ENCODE assay signal across 19 mouse cellular contexts in genomic region chr6:115811606-115812005, GRCm38 (mm10). TPM values are rescaled to one million over a fixed set of nuclear protein-coding genes. Genes with fewer than 3 reads are reported as not detected.
"Had no signal": no experiment of that assay in that cellular context is flagged by ENCODE, and none has a peak within 500 bp of the region (broad histone marks: within the 10 kb centered on the region; RNA-seq: fewer than 3 reads in every experiment).

No protein-coding gene starts in this region.

- H3K4me3 ChIP-seq: midbrain, embryonic 10.5 days; midbrain, embryonic 12.5 days; myocyte; neural tube, embryonic 13.5 days; neural tube, embryonic 15.5 days had no signal

- DNase-seq: lung, adult 18-20 months; lung, embryonic 14.5 days; lung, postnatal 10 days; lung, postnatal 4 days; midbrain, embryonic 14.5 days; retina, postnatal 1 day; right cerebral cortex, adult 18-20 months; right cerebral cortex, postnatal 25 days; right cerebral cortex, postnatal 4 days; spleen, adult 18-20 months; thymus, adult 18-20 months; thymus, postnatal 14 days; thymus, postnatal 36 days had no signal

- H3K9me3 ChIP-seq: midbrain, embryonic 10.5 days; midbrain, embryonic 12.5 days; neural tube, embryonic 13.5 days; neural tube, embryonic 15.5 days had no signal

- ATAC-seq: midbrain, embryonic 16.5 days had no signal

- H3K4me2 ChIP-seq: lung, embryonic 14.5 days; midbrain, embryonic 12.5 days; neural tube, embryonic 13.5 days; neural tube, embryonic 15.5 days had no signal

- H3K27ac ChIP-seq: midbrain, embryonic 10.5 days; midbrain, embryonic 12.5 days; neural tube, embryonic 13.5 days; neural tube, embryonic 15.5 days had no signal

- H3K9ac ChIP-seq: lung, embryonic 14.5 days; neural tube, embryonic 13.5 days; neural tube, embryonic 15.5 days had no signal

- H3K27me3 ChIP-seq: midbrain, embryonic 12.5 days; neural tube, embryonic 13.5 days; neural tube, embryonic 15.5 days had no signal

RNA-seq across cellular contexts. Expression of gene Efcab12, which starts 26.6 kb away (rescaled TPM):
- polyA plus RNA-seq: myocyte had no signal
